Mouse (Mus musculus): ENCODE results near the gene Cfap44.
"Not testable (repeated sequence)": the region's sequence is repeated elsewhere in the genome, so short reads cannot be mapped to it uniquely, and the experiment has no call there.

The Cfap44 gene

GRCm38 (mm10) chr16:44428456-44428855, 33.9 kb downstream of the Cfap44 start:
- DNase-seq (ENCODE audit: low spot score): no peak

- DNase-seq (ENCODE audit: low spot score): no peak
Observed at GRCm38 (mm10) chr16:44430021-44430420, 35.4 kb downstream of the Cfap44 start.

- no peak for DNase-seq (ENCODE audit: low spot score)
Observed at GRCm38 (mm10) chr16:44434931-44435330, 40.3 kb downstream of the Cfap44 start.

GRCm38 (mm10) chr16:44435481-44435880, 40.9 kb downstream of the Cfap44 start:
- no peak for DNase-seq (ENCODE audit: low spot score)

- DNase-seq (ENCODE audit: low spot score): not testable (repeated sequence)
Observed at GRCm38 (mm10) chr16:44441913-44442312, 47.3 kb downstream of the Cfap44 start.

- DNase-seq (ENCODE audit: low spot score): no peak
Observed at GRCm38 (mm10) chr16:44457858-44458257, 63.3 kb downstream of the Cfap44 start.

- DNase-seq (ENCODE audit: low spot score): no peak
Observed at GRCm38 (mm10) chr16:44458826-44459225, 64.2 kb downstream of the Cfap44 start.

GRCm38 (mm10) chr16:44460922-44461321, 66.3 kb downstream of the Cfap44 start:
- DNase-seq (ENCODE audit: low spot score): no peak

- DNase-seq (ENCODE audit: low spot score): no peak
Observed at GRCm38 (mm10) chr16:44475281-44475680, 80.7 kb downstream of the Cfap44 start.

GRCm38 (mm10) chr16:44475682-44476375, 81.2 kb downstream of the Cfap44 start:
- DNase-seq (ENCODE audit: low spot score): no peak

GRCm38 (mm10) chr16:44478767-44479166, 84.2 kb downstream of the Cfap44 start:
- no peak for DNase-seq (ENCODE audit: low spot score)

GRCm38 (mm10) chr16:44479852-44480251, 85.3 kb downstream of the Cfap44 start:
- no peak for DNase-seq (ENCODE audit: low spot score)

GRCm38 (mm10) chr16:44480616-44481015, 86.0 kb downstream of the Cfap44 start:
- DNase-seq (ENCODE audit: low spot score): no peak

- no peak for DNase-seq (ENCODE audit: low spot score)
Observed at GRCm38 (mm10) chr16:44481599-44482593, 87.3 kb downstream of the Cfap44 start.

- peak; percentile 78 for DNase-seq (ENCODE audit: low spot score)
Observed at GRCm38 (mm10) chr16:44484079-44484478, 89.5 kb downstream of the Cfap44 start.

- no peak for DNase-seq (ENCODE audit: low spot score)
Observed at GRCm38 (mm10) chr16:44484831-44485230, 90.2 kb downstream of the Cfap44 start.

- DNase-seq (ENCODE audit: low spot score): no peak
Observed at GRCm38 (mm10) chr16:44485691-44486090, 91.1 kb downstream of the Cfap44 start.

GRCm38 (mm10) chr16:44486612-44487011, 92.0 kb downstream of the Cfap44 start:
- DNase-seq (ENCODE audit: low spot score): no peak

GRCm38 (mm10) chr16:44487194-44487593, 92.6 kb downstream of the Cfap44 start:
- DNase-seq (ENCODE audit: low spot score): no peak

GRCm38 (mm10) chr16:44491051-44491450, 96.5 kb downstream of the Cfap44 start:
- DNase-seq (ENCODE audit: low spot score): no peak

GRCm38 (mm10) chr16:44492151-44492550, 97.6 kb downstream of the Cfap44 start:
- DNase-seq (ENCODE audit: low spot score): no peak

GRCm38 (mm10) chr16:44492706-44493105, 98.1 kb downstream of the Cfap44 start:
- DNase-seq (ENCODE audit: low spot score): no peak

- peak; percentile 57 for DNase-seq (ENCODE audit: low spot score)
Observed at GRCm38 (mm10) chr16:44493868-44494267, 99.3 kb downstream of the Cfap44 start.
